Mouse (Mus musculus) stomach, postnatal 0 days (tissue): ENCODE results near the gene Napepld. TPM values are rescaled to one million over a fixed set of nuclear protein-coding genes. Genes with fewer than 3 reads are reported as not detected.
"Not testable (repeated sequence)": the region's sequence is repeated elsewhere in the genome, so short reads cannot be mapped to it uniquely, and the experiment has no call there.

Experiments
- ATAC-seq: fragments of 200-750 bp; cut with Nextera tagmentation; 2 replicates; pipeline ENCODE4 v1.8.0; 2017; ENCODE audit not compliant: low FRiP score, low TSS enrichment
- DNase-seq: peaks from one replicate; pipeline ENCODE4 v3.0.0-alpha.2; 2016; ENCODE audit warnings: low spot score
- H3K27ac ChIP-seq: fragments of 300-500 bp; sonication (generic); replicated peaks from 2 replicates; pipeline ENCODE4 v1.5.1; 2014; ENCODE audit warnings: mild to moderate bottlenecking, control low read depth
- H3K27me3 ChIP-seq: fragments of 300-500 bp; sonication (generic); 2 replicates; pipeline ENCODE4 v1.6.1; 2014; ENCODE audit warnings: low read length; ENCODE audit not compliant: control insufficient read depth, insufficient read depth
- H3K36me3 ChIP-seq: fragments of 300-500 bp; sonication (generic); 2 replicates; pipeline ENCODE4 v1.6.1; 2014; ENCODE audit warnings: low read length, mixed read lengths; ENCODE audit not compliant: control insufficient read depth, insufficient read depth
- H3K4me1 ChIP-seq: fragments of 300-500 bp; sonication (generic); replicated peaks from 2 replicates; pipeline ENCODE4 v1.6.1; 2014; ENCODE audit warnings: antibody characterized with exemption; ENCODE audit not compliant: control insufficient read depth, insufficient read depth
- H3K4me2 ChIP-seq: fragments of 300-500 bp; sonication (generic); replicated peaks from 2 replicates; pipeline ENCODE4 v1.6.1; 2014; ENCODE audit warnings: low read depth, mild to moderate bottlenecking, control low read depth, moderate library complexity
- H3K4me3 ChIP-seq: fragments of 300-500 bp; sonication (generic); 2 replicates; pipeline ENCODE4 v1.5.1; 2014; ENCODE audit warnings: low read depth, low read length, control low read depth
- H3K9ac ChIP-seq: fragments of 300-500 bp; sonication (generic); 2 replicates; pipeline ENCODE4 v1.6.1; 2014; ENCODE audit warnings: mild to moderate bottlenecking, low read length, control low read depth, mixed read lengths
- H3K9me3 ChIP-seq: fragments of 300-500 bp; sonication (generic); 2 replicates; pipeline ENCODE4 v1.6.1; 2016; ENCODE audit warnings: low read length; ENCODE audit not compliant: control insufficient read depth
- CTCF ChIP-seq: IDR thresholded peaks from 2 replicates; pipeline ENCODE4 v1.5.1; 2016; ENCODE audit warnings: antibody characterized with exemption, low read depth, mild to moderate bottlenecking, moderate library complexity
- EP300 ChIP-seq: optimal IDR thresholded peaks from 2 replicates; pipeline ENCODE3; 2016; ENCODE audit warnings: antibody characterized with exemption
- WGBS: fragments of 180-500 bp; shearing (Covaris S2); extraction: QIAGEN DNeasy Blood & Tissue Kit; methylation state at CpG from one replicate; pipeline ENCODE4 v1.1.7; 2014; 5-methylcytosine and 5-hydroxymethylcytosine counted together
- polyA plus RNA-seq: library from polyadenylated mRNA; unstranded; fragments of >200 nt; fragmentation: Nextera tagmentation; extraction: Ambion mirVana; gene quantifications from 2 replicates; pipeline ENCODE4 v1.2.1, GENCODE M21; 2015

Napepld gene
- polyA plus RNA-seq, 1 experiment from 2014 or later, result 3.3 TPM

DNA sequence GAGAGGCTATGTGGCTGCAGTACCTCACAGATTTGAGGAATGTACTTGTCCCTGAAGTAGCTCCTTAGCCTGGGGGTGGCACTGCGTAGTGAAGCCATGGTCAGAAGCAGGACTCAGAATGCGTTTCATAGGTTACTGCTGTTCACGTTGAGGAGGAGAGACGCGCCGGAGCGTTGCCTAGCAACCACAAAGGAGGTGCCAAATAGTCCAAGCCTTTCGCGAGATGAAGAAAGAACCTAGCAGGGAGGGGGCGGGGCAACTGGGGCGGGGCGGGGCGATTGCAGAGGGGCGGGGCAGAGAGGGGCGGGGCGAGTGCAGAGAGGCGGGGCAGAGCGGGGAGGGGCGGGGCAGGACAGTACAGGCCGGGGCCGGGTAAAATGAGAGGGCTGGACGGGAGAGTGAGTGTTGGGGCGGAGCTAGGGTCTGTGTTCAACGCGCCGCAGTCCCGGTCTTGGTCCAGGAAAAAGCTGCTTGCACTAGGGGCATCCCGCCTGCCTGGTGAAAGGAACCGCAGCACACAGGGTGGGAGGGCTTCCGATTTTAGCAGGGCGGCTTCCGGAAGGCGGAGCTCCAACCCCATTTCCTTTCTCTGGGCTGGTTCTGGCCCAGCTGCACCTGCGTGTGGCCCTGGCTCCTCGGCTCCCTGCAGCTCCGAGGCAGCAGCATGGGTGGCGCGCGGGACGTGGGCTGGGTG is 55.6 kb downstream of the Napepld start, which contains the start of the genes Fbxl13 and Armc10:
TSS of gene Fbxl13 (minus strand) at position 196 of the 694 bp plus-strand sequence.
TSS of gene Armc10 (plus strand) at position 375 of the 694 bp plus-strand sequence.
- peaks cover 12% of the 10 kb centered on the region; the same call in 1 of the 2 replicates for H3K36me3 ChIP-seq
- peak; percentile 92 for DNase-seq
- 0% methylated on average over 30 of the region's 40 CpGs for WGBS

DNA sequence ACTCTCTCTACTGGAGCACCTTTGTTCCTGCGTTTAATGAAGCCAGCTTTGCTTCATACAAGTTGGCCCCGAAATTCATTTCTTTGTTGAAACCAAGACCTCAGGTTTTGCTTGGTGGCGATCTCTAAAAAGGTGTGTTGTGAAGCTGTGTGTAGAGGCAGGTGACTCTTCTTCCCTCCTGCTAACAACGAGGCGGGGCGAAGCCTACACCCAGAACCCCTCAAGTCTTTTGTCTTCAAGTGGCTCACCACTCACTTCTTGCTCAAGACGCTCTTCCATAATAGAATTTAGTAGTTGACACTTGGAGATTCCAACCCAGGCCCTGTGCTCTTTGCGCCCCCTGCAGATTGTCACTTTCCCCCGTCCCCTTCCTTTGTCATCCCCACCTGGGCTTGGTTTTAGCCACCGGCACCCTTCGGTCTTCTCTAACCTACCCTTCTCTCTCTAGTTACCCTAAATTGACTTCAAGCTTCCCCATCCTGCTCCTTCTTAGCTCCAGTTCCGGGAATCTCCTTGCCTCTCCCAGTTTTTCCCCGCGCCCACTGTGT is 56.2 kb downstream of the Napepld start:
- Histone ChIP-seq H3K27ac (no peak overlapping the region), H3K27me3 (no peaks in the 10 kb centered on the region), H3K4me2 (peak overlapping the region; percentile 94), H3K4me3 (peak overlapping the region; percentile 31), H3K9ac (no peak overlapping the region), H3K4me1 (no peaks in the 10 kb centered on the region), H3K9me3 (no peaks in the 10 kb centered on the region), H3K36me3 (peaks cover 10% of the 10 kb centered on the region; the same call in 1 of the 2 replicates)
- 17% methylated on average over 14 of the region's 14 CpGs for WGBS
- DNase-seq (no peak), ATAC-seq (no peak)
- no peak for TF ChIP-seq EP300
- peak; percentile 39 for TF ChIP-seq CTCF

More for the DNA sequence above, 55.6 kb downstream of the Napepld start, which contains the start of the genes Fbxl13 and Armc10:
- H3K4me2 ChIP-seq, result peak within 1 kb of the TSS; percentile 94
- TF ChIP-seq EP300 (no peak), CTCF (peak; percentile 41; the same call in 1 of the 2 replicates)
- no peaks in the 10 kb centered on the region for H3K4me1 ChIP-seq
- peak; percentile 99 for ATAC-seq
- H3K9me3 ChIP-seq, result no peaks in the 10 kb centered on the region
- H3K27me3 ChIP-seq, result no peaks in the 10 kb centered on the region
- peak within 1 kb of the TSS; percentile 81 for H3K4me3 ChIP-seq
- H3K27ac ChIP-seq, result peak within 1 kb of the TSS; percentile 90
- H3K9ac ChIP-seq, result peak within 1 kb of the TSS; percentile 84

DNA sequence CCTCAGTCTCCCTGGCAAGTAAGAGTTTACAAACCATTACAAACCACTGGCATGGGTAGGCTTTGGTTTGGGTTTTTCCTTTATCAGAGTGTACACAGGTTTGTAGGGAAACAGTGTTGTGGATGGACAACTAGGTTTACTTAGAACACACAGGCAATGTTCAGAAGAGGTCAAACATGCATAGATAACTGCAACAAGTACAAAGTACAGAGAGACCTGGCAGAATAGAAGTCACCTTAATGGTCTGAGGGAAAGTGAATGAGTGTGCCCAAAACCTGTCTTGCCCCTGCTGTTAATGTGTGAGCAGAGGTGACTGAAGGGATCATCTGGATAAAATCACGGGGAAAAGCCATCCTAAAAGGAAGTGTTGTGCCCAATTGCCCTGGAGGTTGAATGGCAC is 57.6 kb downstream of the Napepld start:
- no peak overlapping the region for H3K9ac ChIP-seq
- no peak overlapping the region for H3K27ac ChIP-seq
- H3K27me3 ChIP-seq, result no peaks in the 10 kb centered on the region
- no peak for ATAC-seq
- H3K9me3 ChIP-seq, result no peaks in the 10 kb centered on the region
- no peak for DNase-seq
- H3K4me1 ChIP-seq, result no peaks in the 10 kb centered on the region
- H3K36me3 ChIP-seq, result peaks cover 3% of the 10 kb centered on the region; the same call in 1 of the 2 replicates
- TF ChIP-seq EP300, result no peak
- TF ChIP-seq CTCF, result no peak
- WGBS, result 30% methylated on average over 1 of the region's 1 CpGs
- no peak overlapping the region for H3K4me2 ChIP-seq
- no peak overlapping the region for H3K4me3 ChIP-seq

GRCm38 (mm10) chr5:21640961-21641360 is 60.2 kb downstream of the Napepld start:
- Histone ChIP-seq H3K9me3 (no peaks in the 10 kb centered on the region), H3K4me2 (no peak overlapping the region), H3K4me1 (no peaks in the 10 kb centered on the region), H3K36me3 (no peaks in the 10 kb centered on the region), H3K27ac (no peak overlapping the region), H3K27me3 (no peaks in the 10 kb centered on the region), H3K9ac (no peak overlapping the region), H3K4me3 (no peak overlapping the region)
- TF ChIP-seq EP300 (no peak), CTCF (peak; percentile 87)
- 0% methylated on average over 1 of the region's 1 CpGs for whole genome bisulfite sequencing
- no peak for ATAC-seq
- DNase-seq, result peak; percentile 51

GRCm38 (mm10) chr5:21625916-21626315 is 75.3 kb downstream of the Napepld start:
- Histone ChIP-seq H3K27me3 (no peaks in the 10 kb centered on the region), H3K4me3 (no peak overlapping the region), H3K9ac (no peak overlapping the region), H3K36me3 (no peaks in the 10 kb centered on the region), H3K9me3 (no peaks in the 10 kb centered on the region), H3K4me1 (no peaks in the 10 kb centered on the region), H3K4me2 (no peak overlapping the region), H3K27ac (no peak overlapping the region)
- TF ChIP-seq EP300 (no peak), CTCF (no peak)
- DNase-seq (no peak), ATAC-seq (no peak)

DNA sequence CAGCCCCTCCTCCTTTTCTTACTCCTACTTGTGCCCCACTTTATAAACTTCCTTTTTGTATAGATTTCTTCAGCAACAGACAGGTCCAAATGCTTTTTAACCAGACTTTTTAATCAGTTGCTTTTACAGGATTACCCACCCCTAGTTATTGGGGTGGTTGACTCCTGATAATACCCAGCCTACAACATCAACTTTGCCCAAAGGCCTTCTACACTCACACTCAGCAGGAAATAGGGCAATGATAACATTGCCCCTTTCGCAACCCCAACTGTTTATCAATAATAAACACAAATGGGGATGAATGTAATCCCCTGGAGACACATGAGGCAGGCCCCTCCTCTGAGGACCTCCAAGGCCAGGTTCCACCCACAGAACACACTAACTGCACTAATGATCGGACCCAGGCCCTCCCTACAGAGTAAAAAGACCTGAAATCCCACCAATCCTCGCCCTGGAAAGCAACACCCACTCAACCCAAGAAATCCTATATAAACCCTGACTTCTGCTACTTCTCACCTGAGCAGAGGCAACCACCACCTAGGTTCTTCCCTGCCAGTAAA is 84.7 kb downstream of the Napepld start:
- Histone ChIP-seq H3K9me3 (no peaks in the 10 kb centered on the region), H3K9ac (no peak overlapping the region), H3K27ac (no peak overlapping the region), H3K4me1 (no peaks in the 10 kb centered on the region), H3K27me3 (no peaks in the 10 kb centered on the region), H3K36me3 (no peaks in the 10 kb centered on the region), H3K4me2 (no peak overlapping the region), H3K4me3 (no peak overlapping the region)
- ATAC-seq (no peak), DNase-seq (no peak)
- 78% methylated on average over 3 of the region's 3 CpGs for whole genome bisulfite sequencing
- TF ChIP-seq EP300, result no peak
- TF ChIP-seq CTCF, result no peak

- not testable (repeated sequence) for H3K36me3 ChIP-seq, H3K4me2 ChIP-seq, H3K27me3 ChIP-seq, H3K4me1 ChIP-seq, H3K9me3 ChIP-seq, H3K27ac ChIP-seq, ATAC-seq, DNase-seq, H3K4me3 ChIP-seq, H3K9ac ChIP-seq
- 97% methylated on average over 11 of the region's 11 CpGs for WGBS
Measured at GRCm38 (mm10) chr5:21614299-21614698, 86.9 kb downstream of the Napepld start.
